Mouse (Mus musculus) midbrain, embryonic 15.5 days (tissue): ENCODE results near the gene Mrgprh. TPM values are rescaled to one million over a fixed set of nuclear protein-coding genes. Genes with fewer than 3 reads are reported as not detected.

Source experiments
- ATAC-seq: fragments of 200-750 bp; cut with Nextera tagmentation; replicated peaks from 2 replicates; pipeline ENCODE4 v1.8.0; 2017; ENCODE audit warnings: moderate TSS enrichment
- H3K27ac ChIP-seq: fragments of 300-500 bp; sonication (generic); 2 replicates; pipeline ENCODE4 v1.5.1; 2015; ENCODE audit warnings: mild to moderate bottlenecking, inconsistent platforms
- H3K27me3 ChIP-seq: fragments of 300-500 bp; sonication (generic); replicated peaks from 2 replicates; pipeline ENCODE4 v1.6.1; 2015; ENCODE audit warnings: inconsistent platforms
- H3K36me3 ChIP-seq: fragments of 300-500 bp; sonication (generic); replicated peaks from 2 replicates; pipeline ENCODE4 v1.6.1; 2015; ENCODE audit warnings: inconsistent platforms
- H3K4me1 ChIP-seq: fragments of 300-500 bp; sonication (generic); 2 replicates; pipeline ENCODE4 v1.6.1; 2015; ENCODE audit warnings: inconsistent platforms
- H3K4me2 ChIP-seq: fragments of 300-500 bp; sonication (generic); 2 replicates; pipeline ENCODE4 v1.6.1; 2015; ENCODE audit warnings: inconsistent platforms, mild to moderate bottlenecking, moderate library complexity
- H3K4me3 ChIP-seq: fragments of 300-500 bp; sonication (generic); 2 replicates; pipeline ENCODE4 v1.5.1; 2015; ENCODE audit warnings: mild to moderate bottlenecking, inconsistent platforms
- H3K9ac ChIP-seq: fragments of 300-500 bp; sonication (generic); 2 replicates; pipeline ENCODE4 v1.6.1; 2015; ENCODE audit warnings: mild to moderate bottlenecking, inconsistent platforms
- H3K9me3 ChIP-seq: fragments of 300-500 bp; sonication (generic); 2 replicates; pipeline ENCODE4 v1.6.1; 2016; ENCODE audit warnings: inconsistent platforms
- WGBS: fragments of 180-500 bp; shearing (Covaris S2); methylation state at CpG from one replicate; pipeline ENCODE4 v1.1.7; 2015; ENCODE audit warnings: mixed read lengths; 5-methylcytosine and 5-hydroxymethylcytosine counted together
- polyA plus RNA-seq: library from polyadenylated mRNA; unstranded; fragments of >200 nt; fragmentation: Nextera tagmentation; extraction: Ambion mirVana; gene quantifications from 2 replicates; pipeline ENCODE4 v1.2.1, GENCODE M21; 2015

The Mrgprh gene
- polyA plus RNA-seq, 1 experiment from 2014 or later, result not detected

GRCm38 (mm10) chr17:12906436-12906835 lies 30.6 kb downstream of the Mrgprh start:
- ATAC-seq, result no peak

GRCm38 (mm10) chr17:12909361-12910280 lies 33.8 kb downstream of the Mrgprh start, which contains the start of gene Pnldc1:
Pnldc1 (minus strand) TSS chr17:12910230.
- peaks cover 38% of the 10 kb centered on the region; the same call in 1 of the 2 replicates for H3K36me3 ChIP-seq
- H3K9ac ChIP-seq, result no peak within 1 kb of the TSS
- H3K4me1 ChIP-seq, result peaks cover under 1% of the 10 kb centered on the region; the same call in 1 of the 2 replicates
- H3K4me2 ChIP-seq, result no peak within 1 kb of the TSS
- no peaks in the 10 kb centered on the region for H3K27me3 ChIP-seq
- H3K27ac ChIP-seq, result no peak within 1 kb of the TSS
- no peak for ATAC-seq
- WGBS, result 76% methylated on average over 35 of the region's 35 CpGs
- no peak within 1 kb of the TSS for H3K4me3 ChIP-seq
- no peaks in the 10 kb centered on the region for H3K9me3 ChIP-seq

More at GRCm38 (mm10) chr17:12906436-12906835, 30.6 kb downstream of the Mrgprh start:
- H3K9ac ChIP-seq, result no peak overlapping the region
- no peak overlapping the region for H3K4me3 ChIP-seq
- no peaks in the 10 kb centered on the region for H3K27me3 ChIP-seq
- H3K36me3 ChIP-seq, result peaks cover 20% of the 10 kb centered on the region; the same call in 1 of the 2 replicates
- H3K4me2 ChIP-seq, result no peak overlapping the region
- no peak overlapping the region for H3K27ac ChIP-seq
- H3K4me1 ChIP-seq, result no peaks in the 10 kb centered on the region
- WGBS, result 91% methylated on average over 9 of the region's 9 CpGs
- no peaks in the 10 kb centered on the region for H3K9me3 ChIP-seq

- no peak overlapping the region for H3K4me3 ChIP-seq
- 88% methylated on average over 8 of the region's 8 CpGs for WGBS
- no peak overlapping the region for H3K9ac ChIP-seq
- H3K27ac ChIP-seq, result no peak overlapping the region
- no peaks in the 10 kb centered on the region for H3K27me3 ChIP-seq
- H3K9me3 ChIP-seq, result no peaks in the 10 kb centered on the region
- H3K4me2 ChIP-seq, result no peak overlapping the region
- ATAC-seq, result no peak
- peaks cover 38% of the 10 kb centered on the region; the same call in 1 of the 2 replicates for H3K36me3 ChIP-seq
- H3K4me1 ChIP-seq, result peaks cover 8% of the 10 kb centered on the region
These were observed 34.6 kb downstream of the Mrgprh start for GRCm38 (mm10) chr17:12910391-12910790.

GRCm38 (mm10) chr17:12915488-12915880 lies 39.6 kb downstream of the Mrgprh start, which contains the start of gene Tcp1:
Tcp1 (plus strand) TSS chr17:12915701.
- 2% methylated on average over 18 of the region's 18 CpGs for WGBS
- Histone ChIP-seq H3K27me3 (no peaks in the 10 kb centered on the region), H3K27ac (peak within 1 kb of the TSS; percentile 86), H3K4me3 (peak within 1 kb of the TSS; percentile 62), H3K4me1 (peaks cover 21% of the 10 kb centered on the region), H3K9me3 (no peaks in the 10 kb centered on the region), H3K36me3 (peaks cover 39% of the 10 kb centered on the region), H3K9ac (peak within 1 kb of the TSS; percentile 84), H3K4me2 (peak within 1 kb of the TSS; percentile 79)
- peak; percentile 11 for ATAC-seq

GRCm38 (mm10) chr17:12915881-12916583 lies 40.2 kb downstream of the Mrgprh start, which contains the start of gene Mrpl18:
Mrpl18 (minus strand) TSS chr17:12916345.
- Histone ChIP-seq H3K27me3 (no peaks in the 10 kb centered on the region), H3K27ac (peak within 1 kb of the TSS; percentile 86), H3K4me3 (peak within 1 kb of the TSS; percentile 62), H3K9me3 (no peaks in the 10 kb centered on the region), H3K36me3 (peaks cover 39% of the 10 kb centered on the region), H3K4me2 (peak within 1 kb of the TSS; percentile 79), H3K4me1 (peaks cover 21% of the 10 kb centered on the region), H3K9ac (peak within 1 kb of the TSS; percentile 84)
- ATAC-seq, result peak; percentile 99
- WGBS, result under 1% methylated on average over 56 of the region's 56 CpGs

GRCm38 (mm10) chr17:12916588-12917380 lies 41.0 kb downstream of the Mrgprh start:
- H3K4me1 ChIP-seq, result peaks cover 21% of the 10 kb centered on the region
- ATAC-seq, result peak; percentile 73
- no peaks in the 10 kb centered on the region for H3K9me3 ChIP-seq
- H3K36me3 ChIP-seq, result peaks cover 43% of the 10 kb centered on the region
- H3K4me2 ChIP-seq, result peak overlapping the region; percentile 64
- H3K27me3 ChIP-seq, result no peaks in the 10 kb centered on the region
- H3K4me3 ChIP-seq, result peak overlapping the region; percentile 62
- H3K9ac ChIP-seq, result peak overlapping the region; percentile 84
- H3K27ac ChIP-seq, result peak overlapping the region; percentile 86
- under 1% methylated on average over 40 of the region's 40 CpGs for WGBS

GRCm38 (mm10) chr17:12921073-12921472 lies 45.2 kb downstream of the Mrgprh start:
- Histone ChIP-seq H3K4me2 (no peak overlapping the region), H3K4me3 (no peak overlapping the region), H3K4me1 (peaks cover 13% of the 10 kb centered on the region), H3K36me3 (peaks cover 63% of the 10 kb centered on the region), H3K27ac (no peak overlapping the region), H3K27me3 (no peaks in the 10 kb centered on the region), H3K9me3 (no peaks in the 10 kb centered on the region), H3K9ac (no peak overlapping the region)
- WGBS, result 98% methylated on average over 1 of the region's 1 CpGs
- ATAC-seq, result no peak

- no peak overlapping the region for H3K4me2 ChIP-seq
- H3K4me3 ChIP-seq, result no peak overlapping the region
- no peaks in the 10 kb centered on the region for H3K27me3 ChIP-seq
- no peaks in the 10 kb centered on the region for H3K9me3 ChIP-seq
- ATAC-seq, result no peak
- H3K27ac ChIP-seq, result no peak overlapping the region
- 90% methylated on average over 3 of the region's 3 CpGs for WGBS
- peaks cover 53% of the 10 kb centered on the region for H3K36me3 ChIP-seq
- H3K4me1 ChIP-seq, result no peaks in the 10 kb centered on the region
- H3K9ac ChIP-seq, result no peak overlapping the region
These were observed 49.2 kb downstream of the Mrgprh start for GRCm38 (mm10) chr17:12925001-12925400.

- no peaks in the 10 kb centered on the region for H3K9me3 ChIP-seq
- H3K4me2 ChIP-seq, result no peak overlapping the region
- ATAC-seq, result no peak
- H3K4me3 ChIP-seq, result no peak overlapping the region
- H3K9ac ChIP-seq, result no peak overlapping the region
- H3K36me3 ChIP-seq, result peaks cover 46% of the 10 kb centered on the region
- WGBS, result 91% methylated on average over 8 of the region's 8 CpGs
- no peak overlapping the region for H3K27ac ChIP-seq
- H3K27me3 ChIP-seq, result no peaks in the 10 kb centered on the region
- no peaks in the 10 kb centered on the region for H3K4me1 ChIP-seq
These were observed 49.9 kb downstream of the Mrgprh start for GRCm38 (mm10) chr17:12925703-12926180.
